Mouse (Mus musculus) neural tube, embryonic 14.5 days (tissue): ENCODE data around the gene Ift52. TPM values are rescaled to one million over a fixed set of nuclear protein-coding genes. Genes with fewer than 3 reads are reported as not detected.

Experiments
- ATAC-seq: fragments of 200-750 bp; cut with Nextera tagmentation; 2 replicates; pipeline ENCODE4 v1.8.0; 2017; ENCODE audit warnings: low read depth, mild to moderate bottlenecking, moderate TSS enrichment, moderate library complexity
- H3K27ac ChIP-seq: fragments of 300-500 bp; sonication (generic); 2 replicates; pipeline ENCODE4 v1.5.1; 2014; ENCODE audit warnings: low read depth, mild to moderate bottlenecking, control low read depth, low read length, moderate library complexity, mixed read lengths
- H3K27me3 ChIP-seq: fragments of 300-500 bp; sonication (generic); 2 replicates; pipeline ENCODE4 v1.6.1; 2014; ENCODE audit warnings: low read length; ENCODE audit not compliant: control insufficient read depth, insufficient read depth
- H3K36me3 ChIP-seq: fragments of 300-500 bp; sonication (generic); 2 replicates; pipeline ENCODE4 v1.6.1; 2014; ENCODE audit warnings: low read length, mixed read lengths; ENCODE audit not compliant: control insufficient read depth, insufficient read depth
- H3K4me1 ChIP-seq: fragments of 300-500 bp; sonication (generic); 2 replicates; pipeline ENCODE4 v1.6.1; 2014; ENCODE audit warnings: low read length; ENCODE audit not compliant: control insufficient read depth, insufficient read depth
- H3K4me2 ChIP-seq: fragments of 300-500 bp; sonication (generic); 2 replicates; pipeline ENCODE4 v1.6.1; 2014; ENCODE audit warnings: mild to moderate bottlenecking, low read depth, low read length, control low read depth
- H3K4me3 ChIP-seq: fragments of 300-500 bp; sonication (generic); 2 replicates; pipeline ENCODE4 v1.5.1; 2014; ENCODE audit warnings: low read depth, low read length, control low read depth, mixed read lengths
- H3K9ac ChIP-seq: fragments of 300-500 bp; sonication (generic); replicated peaks from 2 replicates; pipeline ENCODE4 v1.6.1; 2014; ENCODE audit warnings: low read depth, mild to moderate bottlenecking, control low read depth, low read length, mixed read lengths
- H3K9me3 ChIP-seq: fragments of 300-500 bp; sonication (generic); 2 replicates; pipeline ENCODE4 v1.6.1; 2016; ENCODE audit warnings: low read length; ENCODE audit not compliant: control insufficient read depth
- WGBS: fragments of 180-500 bp; shearing (Covaris S2); extraction: QIAGEN DNeasy Blood & Tissue Kit; methylation state at CpG from one replicate; pipeline ENCODE4 v1.1.7; 2014; 5-methylcytosine and 5-hydroxymethylcytosine counted together
- microRNA-seq: library from miRNA; unstranded; fragments of <30 nt; microRNA quantifications from one replicate; pipeline ENCODE4, GENCODE M21; 2016
- polyA plus RNA-seq: library from polyadenylated mRNA; unstranded; fragments of >200 nt; fragmentation: Nextera tagmentation; extraction: Ambion mirVana; gene quantifications from 2 replicates; pipeline ENCODE4 v1.2.1, GENCODE M21; 2014

Gene Ift52
- polyA plus RNA-seq, 1 experiment from 2014 or later, result 36.8 TPM

GRCm38 (mm10) chr2:163094909-163095308, 77.8 kb downstream of the Ift52 start:
- no peak overlapping the region for H3K4me3 ChIP-seq
- no peak overlapping the region for H3K27ac ChIP-seq
- H3K27me3 ChIP-seq, result no peaks in the 10 kb centered on the region
- no peaks in the 10 kb centered on the region for H3K36me3 ChIP-seq
- 94% methylated on average over 10 of the region's 10 CpGs for WGBS
- H3K9ac ChIP-seq, result no peak overlapping the region
- H3K9me3 ChIP-seq, result no peaks in the 10 kb centered on the region
- ATAC-seq, result no peak
- H3K4me1 ChIP-seq, result no peaks in the 10 kb centered on the region
- H3K4me2 ChIP-seq, result no peak overlapping the region

Small RNAs within 50 kb of the gene (microRNA-seq; reads per million reads assigned to microRNA genes)
- not detected for gene Gm22174
- gene Mir7003, result not detected

Other genes starting within 250 kb of the Ift52 start
- 127 and 141 TPM in 2 replicates for gene Srsf6, start 85.8 kb upstream of the Ift52 start, polyA plus RNA-seq
- 3.2 and 4.0 TPM in 2 replicates for gene L3mbtl1, start 73.9 kb upstream of the Ift52 start, polyA plus RNA-seq
- gene Sgk2, start 30.0 kb upstream of the Ift52 start, polyA plus RNA-seq, result 0.15 TPM in 1 of 2 replicates, not detected in the other
- gene Mybl2, start 37.3 kb downstream of the Ift52 start, polyA plus RNA-seq, result 1.7 and 1.9 TPM in 2 replicates
- not detected in 2 replicates for gene Gtsf1l, start 70.5 kb downstream of the Ift52 start, polyA plus RNA-seq
- 24.1 and 24.2 TPM in 2 replicates for gene Tox2, start 185.8 kb downstream of the Ift52 start, polyA plus RNA-seq